Mouse (Mus musculus): ENCODE measurements around the gene Ano10.

The Ano10 gene

DNA sequence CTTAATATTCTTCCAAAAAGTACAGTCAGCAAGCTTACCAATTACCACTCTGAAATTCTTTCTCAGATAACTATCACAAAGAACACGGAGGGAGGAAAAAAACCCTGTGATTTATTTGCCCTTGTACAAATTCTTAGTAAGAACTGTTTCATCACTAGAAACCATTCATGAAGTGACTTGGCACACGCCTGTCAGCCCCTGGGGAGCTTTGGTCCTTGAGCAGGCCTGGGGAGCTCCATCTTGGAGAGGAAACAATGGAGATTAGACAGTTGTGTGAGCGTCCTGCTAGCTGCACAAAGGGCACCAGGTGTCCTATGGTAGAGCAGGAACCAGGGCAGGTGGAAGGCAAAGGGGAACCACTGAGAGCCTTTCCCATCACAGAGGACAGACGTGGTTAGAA lies 48.8 kb downstream of the Ano10 start:
- DNase-seq (ENCODE audit: low spot score in 2 of 2): no peak

DNA sequence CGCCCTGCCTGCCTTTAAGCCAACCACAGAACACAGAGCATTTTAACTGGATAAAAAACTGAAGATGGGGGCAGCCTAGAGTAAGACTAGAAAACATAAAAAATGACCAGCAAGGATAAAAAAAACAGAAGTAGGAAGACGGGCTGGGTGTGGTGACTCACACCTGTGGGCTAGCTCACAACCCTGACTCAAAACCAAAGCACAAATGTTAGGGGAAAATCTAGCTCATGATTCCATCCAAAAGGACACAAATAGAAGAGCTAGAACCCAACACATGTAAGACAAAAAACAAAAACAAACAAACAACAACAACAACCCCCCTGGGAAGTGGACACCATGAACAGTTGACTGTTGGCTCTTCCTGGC lies 49.4 kb downstream of the Ano10 start:
- no peak for DNase-seq (ENCODE audit: low spot score in 2 of 2)

DNA sequence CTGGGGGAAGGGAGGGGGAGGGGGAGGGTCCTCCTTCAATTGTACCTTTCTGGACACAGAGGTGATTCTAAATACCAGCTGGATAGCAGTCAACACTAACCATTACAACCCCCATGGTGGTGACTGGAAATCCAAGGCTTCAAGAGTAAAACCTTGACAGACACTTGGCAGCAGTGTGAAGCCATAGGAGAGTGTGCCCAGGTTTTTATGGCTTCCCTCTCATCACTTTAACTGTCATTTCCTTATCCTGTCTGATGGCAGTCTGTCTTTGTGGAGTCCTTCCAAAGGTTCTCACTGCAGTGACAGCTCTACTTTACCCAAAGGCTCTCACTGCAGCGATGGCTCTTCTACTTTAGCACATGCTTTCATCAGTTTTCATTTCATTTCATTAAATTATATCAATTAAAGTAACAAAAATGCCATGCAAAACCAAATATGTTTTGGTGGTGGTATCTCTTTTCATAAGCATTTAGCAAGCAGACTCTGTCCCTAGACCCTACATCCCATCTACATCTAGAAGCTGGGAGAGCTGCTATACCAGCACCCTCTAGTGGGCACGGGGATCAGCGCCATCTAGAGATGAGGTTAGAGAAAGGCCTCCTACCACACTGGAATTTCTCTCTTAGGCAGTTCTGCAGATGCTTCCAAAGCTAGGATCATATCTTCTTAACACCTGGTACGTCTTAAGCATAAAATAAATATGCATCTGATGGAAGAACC lies 50.0 kb downstream of the Ano10 start:
- peak; percentile 25 to 48 for DNase-seq (ENCODE audit: low spot score in 2 of 2)

DNA sequence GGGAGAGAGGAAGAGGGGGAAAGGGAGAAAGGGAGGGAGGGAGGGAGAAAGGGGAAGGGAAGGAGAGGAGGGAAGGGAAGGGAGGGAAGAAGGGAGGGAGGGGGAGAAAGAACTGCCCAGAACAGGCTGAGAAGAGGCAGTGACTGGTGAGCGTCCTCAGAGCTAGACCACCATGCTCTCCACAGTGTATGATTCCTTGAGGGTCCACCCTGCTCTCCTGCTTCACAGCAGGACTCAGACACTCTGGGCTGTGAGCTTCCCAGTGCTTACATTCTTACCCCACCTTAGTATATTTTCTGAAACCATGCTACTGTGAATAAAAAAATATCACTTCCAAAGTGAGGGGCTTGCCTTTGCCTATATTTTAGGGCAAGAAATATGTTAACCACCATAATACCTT lies 50.9 kb downstream of the Ano10 start:
- DNase-seq (ENCODE audit: low spot score in 2 of 2): no peak

DNA sequence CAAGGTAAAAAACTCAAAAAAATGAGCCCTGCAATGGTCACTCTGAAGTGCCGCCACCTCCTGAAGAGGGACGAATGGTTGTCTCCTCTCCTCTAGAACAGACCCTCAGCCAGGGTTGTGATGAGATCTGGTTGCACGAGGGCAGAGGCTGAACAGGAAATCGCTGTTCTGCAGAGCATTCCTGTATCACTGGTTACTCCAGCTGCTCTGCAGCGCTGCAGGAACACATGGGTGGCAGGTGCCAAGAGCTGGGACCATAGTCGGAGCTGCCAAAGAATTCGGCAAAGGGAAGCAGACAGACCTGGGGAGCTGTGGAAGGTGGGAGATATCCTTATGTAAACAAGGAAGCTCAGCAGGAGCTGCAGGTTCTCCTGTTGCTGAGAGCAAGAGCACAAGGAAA lies 51.4 kb downstream of the Ano10 start:
- no peak for DNase-seq (ENCODE audit: low spot score in 2 of 2)

DNA sequence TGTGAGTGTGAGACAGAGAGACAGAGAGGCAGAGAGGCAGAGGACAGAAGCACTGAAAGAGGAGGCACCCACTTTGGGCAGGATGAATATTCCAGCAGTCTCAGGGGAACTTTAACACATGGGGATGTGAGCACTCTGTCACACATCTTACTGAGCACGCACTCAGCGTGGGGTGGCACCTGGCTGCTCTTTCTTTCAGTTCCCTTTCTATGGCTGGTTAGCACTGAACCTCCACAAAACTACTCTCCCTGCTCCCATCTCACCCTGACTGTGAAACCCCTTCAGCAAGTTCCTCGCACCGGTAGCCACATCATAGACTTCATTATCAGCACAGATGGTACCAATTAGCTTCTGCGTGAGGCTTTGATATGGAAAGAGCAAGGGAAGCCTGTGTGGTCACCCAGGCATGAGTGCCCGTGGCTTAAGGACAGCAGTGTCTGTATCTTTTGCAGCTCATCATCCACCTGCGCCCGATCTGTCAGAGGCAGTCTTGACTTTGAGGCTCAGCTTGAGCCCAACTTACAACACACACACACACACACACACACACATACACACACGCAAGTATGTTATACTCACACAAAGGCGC lies 52.3 kb downstream of the Ano10 start:
- no peak for DNase-seq (ENCODE audit: low spot score in 2 of 2)

DNA sequence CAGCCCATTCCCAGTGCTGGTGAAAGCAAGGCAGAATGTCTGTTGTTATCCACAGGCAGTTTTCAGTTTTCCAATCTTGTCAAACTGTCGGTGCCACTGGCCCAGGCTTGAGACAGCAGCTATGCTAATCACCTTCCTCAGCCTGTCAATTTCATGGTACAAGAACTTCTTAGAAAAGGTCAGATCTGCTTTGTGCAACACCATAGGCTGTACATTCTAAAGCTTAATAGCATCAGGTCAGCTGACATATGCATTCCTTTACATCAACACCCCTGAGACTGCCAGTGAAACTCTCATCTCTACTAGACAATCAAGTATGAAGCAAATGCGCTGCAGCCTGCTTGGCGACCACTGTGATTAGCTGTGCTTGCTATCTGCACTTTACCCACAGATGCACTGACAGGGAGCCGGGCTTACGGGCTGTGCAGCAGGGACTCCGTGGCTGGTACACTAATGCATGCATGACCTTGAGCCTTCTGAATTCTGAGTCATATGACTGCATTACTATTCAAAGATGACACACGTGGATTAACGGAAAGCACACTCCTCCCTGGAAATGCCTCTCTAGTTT lies 53.5 kb downstream of the Ano10 start:
- no peak for DNase-seq (ENCODE audit: low spot score in 2 of 2)

DNA sequence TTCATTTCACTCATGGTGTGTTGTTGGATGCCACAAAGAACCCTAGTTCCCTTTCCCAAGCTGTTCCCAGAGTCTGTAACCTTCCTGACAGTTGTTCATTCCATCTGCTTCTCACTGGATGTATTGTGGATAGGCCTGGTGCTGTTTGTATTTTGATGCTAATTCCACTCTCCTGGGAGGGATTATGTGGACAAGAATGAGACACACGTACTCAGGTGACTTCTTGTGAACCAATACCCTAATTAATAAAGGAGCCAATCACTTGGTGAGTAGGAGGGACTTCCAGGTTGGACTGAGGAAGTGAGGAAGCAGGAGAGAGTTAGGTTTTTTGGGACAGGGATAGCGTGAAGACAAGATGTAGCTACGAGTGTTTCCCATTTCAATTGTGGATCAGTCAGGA lies 59.5 kb downstream of the Ano10 start:
- DNase-seq (ENCODE audit: low spot score in 2 of 2): no peak

DNA sequence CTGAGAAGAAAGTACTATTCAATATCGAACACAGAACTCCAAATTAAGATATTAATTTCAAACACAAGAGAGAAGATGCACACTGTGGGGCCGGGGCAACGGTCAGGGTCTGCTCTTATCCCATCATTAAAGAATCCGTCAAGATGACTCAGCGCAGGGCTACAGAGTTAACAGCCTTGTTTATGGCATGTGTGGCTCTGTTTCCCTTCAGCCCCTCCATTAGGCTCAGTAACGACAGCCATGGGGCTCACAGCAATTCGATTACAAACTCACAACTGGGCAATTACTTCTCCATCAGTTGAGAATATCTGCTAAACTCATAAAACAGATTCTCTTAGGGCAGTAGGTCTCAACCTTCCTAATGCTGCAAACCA lies 60.3 kb downstream of the Ano10 start:
- no peak for DNase-seq (ENCODE audit: low spot score in 2 of 2)

DNA sequence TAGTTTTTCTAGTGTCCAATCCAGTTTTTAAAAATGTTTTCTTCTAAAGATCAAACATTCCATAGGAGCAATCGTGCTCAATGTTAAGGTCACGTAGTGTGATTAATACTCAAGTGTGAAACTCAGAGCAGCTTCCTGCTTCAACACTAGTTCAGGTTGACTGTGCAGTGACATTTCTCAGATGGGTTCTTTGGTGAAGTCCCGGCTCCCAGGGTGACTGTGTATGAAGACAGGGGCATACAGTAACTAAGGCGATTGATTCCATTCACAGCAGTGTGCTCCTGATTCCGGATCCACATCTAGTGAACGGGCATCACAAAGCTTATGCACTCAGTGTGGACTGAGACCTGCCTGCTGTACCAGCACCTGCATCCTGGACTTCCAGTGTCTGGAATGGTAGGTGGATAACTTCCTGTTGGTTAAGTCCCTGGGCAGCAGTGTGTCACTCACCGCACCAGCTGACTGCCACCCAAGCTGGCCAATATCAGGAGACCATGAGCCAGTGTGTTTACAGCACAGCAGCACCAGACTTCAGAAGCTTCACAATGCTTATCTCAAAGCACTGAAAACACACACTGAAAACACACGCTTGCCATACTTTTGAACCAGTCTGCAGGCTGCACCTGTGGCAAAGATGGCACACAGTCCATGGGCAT lies 60.8 kb downstream of the Ano10 start:
- DNase-seq (ENCODE audit: low spot score in 2 of 2): no peak

DNA sequence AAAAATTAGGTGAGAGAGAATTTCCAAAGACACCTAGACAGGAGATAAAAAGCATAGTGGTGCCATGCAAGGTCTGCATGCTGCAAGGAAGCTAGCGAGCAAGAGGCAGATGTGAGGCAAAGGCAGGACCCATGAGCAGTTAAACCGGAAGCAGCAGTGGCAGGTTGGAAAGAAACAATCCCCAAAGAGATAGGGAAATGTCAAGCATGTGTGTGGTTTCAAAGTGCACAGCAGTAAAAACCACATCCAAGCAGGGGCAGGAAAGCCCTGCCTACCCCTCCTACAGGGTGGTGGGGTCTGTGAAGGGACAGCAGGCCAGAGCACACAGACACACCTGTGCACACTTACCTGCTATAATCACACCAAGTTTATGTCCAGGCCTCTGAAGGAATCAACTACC lies 61.3 kb downstream of the Ano10 start:
- no peak for DNase-seq (ENCODE audit: low spot score in 2 of 2)

DNA sequence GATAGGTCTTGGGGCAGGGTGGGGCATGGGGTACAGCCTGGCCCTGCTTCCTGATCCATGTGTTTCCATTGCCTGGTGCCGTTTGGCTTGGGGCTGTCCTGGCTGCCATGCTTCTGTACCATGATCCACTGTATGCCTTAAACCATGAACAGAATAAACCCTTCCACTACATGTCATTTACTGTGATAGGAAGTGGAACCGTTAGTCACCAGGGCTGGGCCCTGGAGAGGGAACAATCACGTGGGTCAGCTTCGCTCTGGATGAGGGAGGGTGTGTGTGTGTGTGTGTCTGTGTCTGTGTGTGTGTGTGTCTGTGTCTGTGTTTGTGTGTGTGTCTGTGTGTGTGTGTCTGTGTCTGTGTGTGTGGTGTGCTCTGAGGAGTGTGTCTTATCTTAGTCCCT lies 63.5 kb downstream of the Ano10 start:
- DNase-seq (ENCODE audit: low spot score in 2 of 2): no peak

DNA sequence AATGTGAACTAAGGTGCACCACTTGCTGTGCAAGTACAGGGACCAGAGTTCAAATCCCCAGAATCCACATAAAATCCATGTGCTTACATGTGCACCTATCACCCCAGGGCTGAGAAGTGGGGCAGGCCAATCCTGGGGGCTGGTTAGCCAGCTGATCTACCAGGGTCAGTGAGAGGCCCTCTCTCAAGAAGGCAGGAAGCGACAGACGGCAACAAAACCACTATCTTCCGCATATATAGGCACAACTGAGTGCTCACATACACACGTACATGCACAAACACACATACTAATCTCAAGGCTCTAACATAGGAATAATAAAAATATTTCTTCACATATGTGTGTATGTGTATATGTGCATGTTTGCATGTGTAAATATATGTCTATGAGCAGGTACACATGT lies 67.8 kb downstream of the Ano10 start:
- no peak for DNase-seq (ENCODE audit: low spot score in 2 of 2)

DNA sequence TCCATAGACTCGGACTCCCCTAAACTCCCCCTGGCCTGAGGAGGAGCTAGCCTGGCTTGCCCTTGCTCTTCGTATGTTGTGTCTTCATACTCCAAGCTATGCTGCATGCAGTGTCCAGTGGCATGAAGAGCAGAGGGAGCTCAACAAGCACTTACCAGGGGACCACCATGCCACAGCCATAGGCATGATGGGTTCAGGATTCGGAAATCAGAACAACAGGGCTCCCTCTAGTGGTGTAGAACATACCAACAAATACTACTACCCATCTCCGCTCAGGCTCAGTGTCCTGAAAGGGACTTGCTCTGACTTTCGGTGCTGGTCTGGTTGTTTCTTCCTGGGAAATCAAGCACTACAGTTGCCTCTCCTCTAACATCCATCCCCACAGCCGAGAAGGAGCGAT lies 68.9 kb downstream of the Ano10 start:
- no peak for DNase-seq (ENCODE audit: low spot score in 2 of 2)

DNA sequence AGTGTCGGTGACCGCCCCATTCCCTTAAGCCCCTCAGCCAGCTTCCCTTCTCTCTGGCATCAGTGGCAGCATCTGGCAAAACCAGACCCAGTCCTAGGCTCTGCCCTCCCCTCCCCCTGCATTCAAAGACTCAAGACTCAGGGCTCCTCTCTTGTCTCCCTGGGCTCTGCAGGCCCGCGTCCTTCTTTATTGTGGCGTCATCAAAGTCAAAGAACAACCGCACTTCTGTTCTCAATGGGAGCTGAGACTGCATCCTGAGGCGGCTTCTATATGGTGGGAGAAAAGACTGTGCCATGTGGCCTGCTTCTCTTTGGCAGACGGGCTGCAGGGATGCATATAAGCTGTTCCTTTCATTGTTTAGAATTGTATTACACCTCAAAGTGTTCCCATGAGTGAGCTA lies 71.2 kb downstream of the Ano10 start:
- no peak for DNase-seq (ENCODE audit: low spot score in 2 of 2)

DNA sequence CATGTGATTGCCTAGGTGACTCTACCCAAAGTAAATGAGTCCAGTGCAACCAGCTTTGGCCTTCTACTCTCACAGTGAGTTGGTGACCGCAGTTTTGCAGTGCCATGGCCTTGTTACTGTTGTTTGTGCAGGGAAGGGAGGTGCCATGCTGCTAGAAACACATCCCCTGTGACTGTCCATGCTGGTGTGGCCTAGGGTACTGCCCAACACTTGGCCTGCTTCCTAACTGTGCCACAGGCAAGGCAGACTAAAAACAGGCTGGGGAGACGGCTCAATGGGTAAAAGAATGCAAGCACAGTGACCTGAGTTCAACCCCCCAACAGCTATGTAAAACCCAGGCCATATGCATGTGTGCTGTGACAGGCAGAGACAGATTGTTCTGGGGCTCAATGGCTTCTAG lies 74.3 kb downstream of the Ano10 start:
- DNase-seq (ENCODE audit: low spot score in 2 of 2): no peak

DNA sequence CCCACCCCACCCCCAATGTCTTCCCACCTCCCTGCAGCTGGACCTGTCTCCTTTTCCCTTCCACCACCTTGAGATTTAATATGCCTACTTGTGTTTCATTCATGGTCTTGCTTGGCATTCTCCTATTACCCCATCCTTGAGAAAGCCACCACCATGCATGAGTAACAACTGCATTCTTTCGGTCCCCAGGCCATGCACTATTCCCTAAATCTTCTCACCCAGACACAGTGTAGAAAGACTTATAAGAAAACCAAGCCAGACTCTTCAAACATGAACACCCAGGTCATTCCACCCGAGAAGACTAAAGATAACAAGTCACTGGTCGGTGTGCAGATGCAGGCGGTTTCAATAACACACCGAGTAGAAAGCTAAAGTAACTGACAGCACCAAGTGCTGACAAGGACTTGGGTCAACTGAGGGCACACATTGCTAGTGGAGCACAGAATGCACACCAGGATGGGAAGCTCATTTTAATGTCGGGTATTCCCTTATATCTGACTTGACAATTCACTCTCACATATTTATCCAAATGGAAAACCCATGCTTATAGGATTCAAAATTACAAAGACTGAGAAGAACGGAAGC lies 77.2 kb downstream of the Ano10 start:
- no peak for DNase-seq (ENCODE audit: low spot score in 2 of 2)

DNA sequence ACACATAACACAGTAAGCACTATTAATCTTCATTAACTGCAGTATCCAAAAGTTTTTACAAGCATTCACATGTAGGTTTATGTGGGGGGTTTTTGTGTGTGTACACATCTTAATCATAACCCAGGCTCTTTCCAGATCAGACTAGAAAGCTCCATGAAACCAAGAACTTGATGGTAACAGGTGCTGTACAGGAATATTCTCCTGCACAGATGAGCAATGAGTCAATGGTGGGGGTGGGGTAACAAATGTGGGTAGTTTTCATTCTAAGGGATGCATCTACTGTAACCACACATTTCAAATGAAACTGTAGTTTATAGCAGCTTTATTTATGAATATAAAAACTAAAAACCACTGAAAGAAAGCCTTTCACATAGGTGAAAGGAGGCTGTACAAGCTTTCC lies 79.1 kb downstream of the Ano10 start:
- no peak for DNase-seq (ENCODE audit: low spot score in 2 of 2)

DNA sequence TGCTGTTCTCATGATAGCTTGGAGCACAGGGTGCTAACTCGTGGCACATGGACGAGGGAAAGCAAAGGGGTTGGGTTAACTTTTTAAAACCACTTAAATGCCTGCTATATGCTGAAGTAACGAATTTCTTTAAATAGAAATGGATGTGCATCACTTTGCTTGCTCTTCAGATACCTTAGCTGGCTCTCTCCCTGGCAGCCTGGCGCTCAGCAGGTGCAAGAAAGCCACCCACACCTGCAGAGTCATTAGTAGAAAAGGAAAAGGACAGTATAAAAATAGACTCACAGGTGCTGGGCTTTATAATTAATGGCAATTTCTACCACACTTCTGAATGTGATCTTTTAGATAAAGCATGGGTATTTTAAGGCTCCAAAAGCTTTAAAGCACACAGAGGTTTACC lies 85.9 kb downstream of the Ano10 start:
- DNase-seq (ENCODE audit: low spot score in 2 of 2): no peak

DNA sequence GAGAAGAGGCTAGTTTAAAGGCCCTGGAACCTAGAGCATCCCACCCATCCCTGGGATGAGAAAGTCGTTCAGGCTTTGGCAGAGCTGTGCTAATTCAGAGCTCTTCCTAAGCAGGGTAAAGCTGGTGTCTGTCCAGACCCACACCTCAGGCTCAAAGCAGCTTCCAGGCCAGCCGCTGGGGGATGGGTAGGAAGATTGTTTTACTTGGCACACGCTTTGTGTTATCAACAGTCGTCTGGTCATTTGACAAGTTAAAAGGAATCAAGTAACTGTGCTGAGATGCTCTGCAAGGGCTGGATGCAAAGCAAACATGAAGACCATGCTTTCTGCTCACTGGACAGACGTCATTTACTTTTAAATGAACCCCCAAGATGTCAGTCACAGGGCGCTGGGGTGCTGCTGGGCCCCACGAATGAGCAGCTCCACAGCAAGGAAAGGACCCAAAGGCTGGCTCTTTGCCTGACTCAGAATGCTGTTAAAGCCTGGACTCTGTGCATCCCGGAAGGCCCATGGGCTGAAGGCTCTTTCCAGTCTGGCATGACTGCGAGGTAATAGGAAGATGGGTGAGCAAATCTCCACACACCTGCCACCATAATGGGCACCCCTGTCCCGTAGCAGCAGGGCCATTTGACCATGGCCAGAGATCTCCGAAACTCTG lies 88.6 kb downstream of the Ano10 start:
- DNase-seq (ENCODE audit: low spot score in 2 of 2): no peak

DNA sequence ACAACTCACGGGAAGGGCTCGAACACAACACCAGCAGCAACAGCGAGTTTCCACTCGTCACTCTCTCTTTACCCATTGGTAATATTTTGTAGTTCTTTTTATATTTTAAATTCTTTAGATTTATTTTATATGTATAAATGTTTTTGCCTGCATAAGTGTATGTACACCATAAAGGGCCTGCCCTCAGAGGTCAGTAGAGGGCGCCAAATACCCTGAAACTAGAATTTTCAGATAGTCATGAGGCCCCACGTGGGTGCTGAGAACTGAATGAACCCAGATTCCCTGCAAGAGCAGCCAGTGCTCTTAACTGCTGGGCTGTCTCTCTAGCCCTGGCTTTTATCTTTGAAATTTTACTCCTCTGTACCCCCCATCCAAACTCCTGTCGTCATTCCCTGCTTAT lies 89.7 kb downstream of the Ano10 start:
- no peak for DNase-seq (ENCODE audit: low spot score in 2 of 2)

DNA sequence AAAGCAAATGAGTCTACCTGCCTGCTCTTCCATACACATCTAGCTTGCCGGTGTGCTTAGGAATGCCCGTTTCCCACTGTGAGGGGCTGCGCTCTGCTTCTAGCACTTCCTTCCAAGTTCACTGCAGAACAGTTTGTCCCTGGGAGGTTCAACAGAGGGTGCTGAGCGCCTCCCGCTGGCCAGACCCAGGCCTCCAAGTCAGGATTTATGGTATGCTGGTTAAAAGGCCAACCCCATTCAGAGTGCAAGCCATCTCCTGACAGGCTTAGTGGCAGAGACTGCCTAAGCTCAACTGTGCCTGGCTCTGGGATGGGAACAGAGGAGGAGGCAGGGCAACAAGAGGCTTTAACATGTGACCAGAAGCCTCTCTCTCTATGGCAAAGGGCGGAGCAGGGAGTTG lies 95.0 kb downstream of the Ano10 start:
- peak; percentile 19 for DNase-seq (ENCODE audit: low spot score in 2 of 2)
